Mouse (Mus musculus) B cell, adult 2 months (primary cell): ENCODE measurements at regions not wholly inside any gene's neighbourhood (a gene's known extent, or its start where the extent isn't known, plus 50 kb on each side); places are given as distances from the start of the nearest gene placed in this dataset.

Experiments used
- DNase-seq, 2 experiments: peaks; one replicate each; pipeline ENCODE4 v3.0.0; 2022

DNA sequence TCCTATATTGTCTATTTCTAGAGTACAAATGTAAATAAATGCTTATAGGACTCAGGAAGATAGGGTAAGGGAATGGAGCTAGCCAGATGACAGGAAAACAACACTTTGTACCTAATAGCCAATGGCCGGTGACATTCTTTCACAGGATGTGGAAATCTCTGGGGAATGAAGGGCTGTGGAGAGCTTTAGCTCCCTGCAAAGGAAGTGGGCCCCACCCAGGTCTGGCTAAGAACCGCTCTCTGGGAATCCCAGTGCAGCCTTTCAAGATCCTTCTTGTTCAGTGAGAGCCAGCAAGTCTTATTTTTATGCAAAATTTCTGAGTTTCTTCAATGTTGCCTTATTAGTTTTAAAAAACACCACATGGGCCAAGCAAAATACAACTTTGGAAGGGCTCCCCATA, 54.7 kb upstream of the Pappa2 start:
- DNase-seq, result no peak

DNA sequence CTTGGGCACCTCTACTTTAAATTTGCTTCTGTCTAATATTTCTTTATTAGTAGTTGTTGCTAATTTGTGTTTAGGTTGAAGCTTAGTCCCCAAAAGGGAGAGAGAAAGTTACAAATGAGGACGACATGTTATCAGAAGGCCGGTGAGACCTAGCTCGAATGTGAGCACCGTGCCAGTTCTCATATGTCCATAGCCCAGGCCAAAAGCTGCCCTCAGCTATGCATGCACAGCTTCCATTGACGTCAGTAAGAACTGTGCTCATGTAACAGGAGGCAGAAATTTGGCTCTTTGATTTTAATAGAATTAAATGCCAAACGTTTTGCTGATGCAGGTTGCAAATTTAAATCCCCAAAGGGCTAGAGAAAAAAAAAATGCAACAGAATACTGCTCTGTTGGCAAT, 56.1 kb upstream of the Pappa2 start:
- no peak for DNase-seq

DNA sequence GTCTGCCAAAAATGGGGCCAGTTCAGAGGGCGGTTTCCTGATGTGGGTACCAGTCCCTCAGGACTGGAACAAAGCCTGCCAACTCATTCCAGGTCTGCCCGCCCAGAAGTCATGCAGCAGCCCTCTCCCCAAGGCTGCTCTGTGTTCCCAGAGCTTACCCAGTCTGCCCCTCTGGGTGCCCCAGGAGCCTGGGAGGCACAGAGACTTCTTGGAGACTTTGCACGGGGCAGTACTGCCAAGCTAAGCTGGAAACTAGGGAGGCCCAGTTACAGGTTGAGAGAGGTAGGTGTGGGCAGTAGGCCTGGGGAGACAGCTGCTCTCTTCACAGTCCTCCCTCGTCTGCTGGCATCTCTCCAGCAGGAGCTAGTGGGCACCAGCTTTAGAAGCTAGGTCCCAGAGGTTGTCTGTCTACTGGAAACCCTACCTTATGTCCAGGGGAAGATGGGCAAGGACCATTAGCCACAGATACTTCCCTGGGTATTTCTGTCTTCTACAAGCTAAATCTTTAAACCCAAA, 65.6 kb upstream of the Pappa2 start:
- no peak for DNase-seq

DNA sequence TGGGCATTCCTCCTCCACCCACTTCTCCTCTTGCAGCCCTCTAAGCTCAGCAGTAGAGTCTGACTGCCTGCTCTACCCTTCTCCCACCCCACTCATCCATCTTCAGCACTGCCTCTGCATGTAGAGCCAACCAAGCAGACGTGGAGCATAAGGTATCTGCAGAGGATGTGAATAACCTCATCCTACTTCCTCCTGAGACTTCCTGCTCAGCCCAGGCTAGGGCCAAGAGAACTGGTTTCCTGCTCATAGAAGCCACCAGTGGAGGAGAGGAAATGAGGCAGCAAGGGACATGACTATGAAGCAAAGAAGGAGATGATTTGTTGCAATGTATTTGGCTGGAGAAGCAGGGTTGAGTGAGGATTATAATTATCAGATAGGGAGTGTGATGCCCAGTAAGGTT, 84.7 kb upstream of the Pappa2 start:
- DNase-seq, result no peak

DNA sequence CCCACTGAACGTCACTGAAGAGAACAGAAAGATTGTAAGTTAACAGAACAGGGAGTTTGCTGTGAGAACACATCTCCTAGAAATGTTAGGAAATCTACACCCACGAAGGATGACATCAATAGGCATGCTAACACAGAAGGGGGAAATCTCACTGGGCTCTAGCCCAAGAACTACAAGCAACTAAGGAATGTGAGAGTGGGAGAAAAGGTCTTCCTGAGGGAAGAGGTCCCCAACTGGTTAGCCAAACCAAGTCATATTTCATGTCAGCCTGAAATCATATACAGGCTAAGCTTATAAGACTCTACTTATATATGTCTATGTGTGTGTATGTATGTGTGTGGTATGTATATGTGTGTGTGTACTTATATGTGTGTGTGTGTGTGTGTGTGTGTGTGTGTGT, 118.9 kb upstream of the Pappa2 start:
- no peak for DNase-seq

DNA sequence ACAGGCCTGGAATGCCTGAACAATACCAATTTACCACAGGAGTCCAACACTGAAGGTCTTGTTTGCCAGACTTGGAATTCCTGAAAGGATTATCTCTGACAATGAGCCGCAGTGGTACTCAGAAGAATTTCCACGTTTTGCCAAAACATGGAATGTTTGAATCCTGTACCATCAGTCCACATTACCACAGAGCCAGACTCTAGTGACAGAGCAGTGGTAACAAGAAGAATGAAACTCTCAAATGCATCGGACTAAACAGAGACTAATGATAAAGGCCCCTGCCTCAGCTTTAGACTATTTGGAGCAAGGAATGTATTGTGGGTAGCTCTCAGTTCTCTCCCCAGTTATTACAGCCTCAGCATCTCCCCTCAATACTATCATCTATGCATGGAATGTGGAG, 109.9 kb upstream of the Cop1 start:
- DNase-seq, result no peak

DNA sequence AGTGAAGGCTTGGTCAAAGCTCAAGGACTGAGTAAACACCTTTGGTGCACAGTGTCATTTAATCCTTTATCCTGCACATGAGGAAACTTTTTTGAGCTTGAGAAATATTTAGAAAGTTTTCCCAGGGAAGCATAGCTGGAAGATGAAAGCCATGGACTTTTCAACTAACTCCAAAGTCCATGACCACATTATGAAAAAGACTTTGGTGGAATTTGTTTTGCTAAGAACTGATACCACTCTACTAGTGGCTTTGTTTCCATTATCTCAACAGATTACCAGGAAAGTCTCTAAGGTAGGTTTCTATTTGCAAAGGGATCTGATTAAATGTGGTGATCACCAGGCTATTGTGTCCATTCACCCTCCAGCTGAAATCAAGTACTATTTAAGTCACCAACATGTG, 107.2 kb upstream of the Cop1 start:
- DNase-seq, result no peak

DNA sequence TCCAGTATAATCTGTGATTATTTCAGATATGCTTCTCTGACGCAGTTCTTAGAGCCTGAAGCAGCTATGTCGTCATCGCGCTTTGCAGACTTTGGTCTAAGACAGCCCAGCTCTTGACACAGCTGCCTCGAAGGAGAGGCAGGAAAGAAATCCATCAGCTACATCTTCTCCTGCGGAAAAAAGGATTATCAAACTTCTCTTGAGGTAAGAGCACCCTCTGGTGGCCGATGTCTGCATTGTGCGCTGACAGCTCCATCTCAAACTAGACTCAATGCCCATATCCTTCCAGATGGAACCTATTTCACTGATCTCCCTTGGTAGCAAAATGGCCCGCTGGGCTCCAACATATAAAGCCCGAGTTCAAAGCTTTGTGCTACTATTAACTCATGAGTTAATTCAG, 96.8 kb upstream of the Cop1 start:
- peak; percentile 46 to 51 for DNase-seq

DNA sequence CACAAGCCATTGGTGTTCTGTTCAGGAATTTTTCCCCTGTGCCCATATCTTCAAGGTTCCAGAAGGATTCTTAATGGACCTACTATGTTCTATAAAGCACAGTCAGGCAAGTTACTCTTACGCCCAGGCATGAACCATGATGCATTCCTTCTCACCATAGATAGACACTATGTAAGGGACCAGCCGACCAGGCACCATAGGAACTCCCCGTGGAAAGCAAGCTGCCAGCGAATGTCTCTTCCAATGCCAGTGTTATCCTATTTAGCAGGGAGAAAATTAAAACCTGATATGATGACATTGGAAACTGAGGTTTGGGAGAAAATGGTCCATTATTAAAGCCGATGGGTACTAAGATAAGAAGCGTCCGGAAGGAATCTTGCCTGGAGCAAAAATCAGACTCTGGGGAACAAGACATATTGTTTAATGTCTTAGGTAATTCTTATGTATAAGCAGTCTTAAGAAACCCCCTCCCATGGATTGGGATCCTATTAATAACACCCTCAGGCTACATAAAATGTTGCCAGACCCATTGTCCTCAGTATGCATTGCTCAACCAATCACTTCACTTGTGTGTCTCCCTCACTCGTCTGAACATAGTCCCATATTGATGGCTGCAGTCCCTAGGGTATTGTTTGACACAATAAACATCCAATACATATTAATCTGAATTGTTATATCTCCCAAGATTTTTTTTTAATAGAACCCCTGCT, 84.2 kb upstream of the Cop1 start:
- no peak for DNase-seq

DNA sequence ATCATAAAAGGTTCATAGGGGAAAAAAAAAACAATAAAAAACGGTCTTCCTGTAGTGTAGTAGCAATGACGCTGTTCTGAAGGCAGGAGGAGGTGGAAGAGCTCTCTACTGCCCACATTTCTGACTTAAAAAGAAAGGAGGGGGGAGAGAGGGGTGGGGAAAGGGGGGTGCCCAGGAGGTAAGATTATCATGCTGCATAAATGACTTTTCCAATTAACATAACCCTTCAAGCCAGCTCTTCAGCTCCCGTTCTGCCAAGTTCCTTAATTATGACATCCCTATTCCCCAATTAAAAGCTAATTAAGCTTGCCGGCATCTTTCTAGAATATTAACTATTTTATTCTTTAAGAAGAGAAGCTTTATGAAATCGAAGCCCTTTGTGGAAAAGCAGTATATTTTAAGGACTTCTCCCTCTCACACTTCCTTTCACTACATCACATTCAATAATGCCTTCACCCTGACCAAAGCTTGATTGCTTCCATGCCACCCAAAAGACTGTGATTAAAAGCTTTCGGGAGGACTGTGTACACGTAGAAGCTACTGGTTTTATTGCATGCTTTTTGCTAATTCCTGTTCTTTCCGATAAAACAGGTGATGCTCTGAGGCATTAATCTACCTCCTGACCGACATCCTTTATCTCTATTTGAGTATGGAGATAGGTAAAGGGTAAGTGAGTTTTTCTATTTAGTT, 83.5 kb upstream of the Cop1 start:
- DNase-seq, result no peak

DNA sequence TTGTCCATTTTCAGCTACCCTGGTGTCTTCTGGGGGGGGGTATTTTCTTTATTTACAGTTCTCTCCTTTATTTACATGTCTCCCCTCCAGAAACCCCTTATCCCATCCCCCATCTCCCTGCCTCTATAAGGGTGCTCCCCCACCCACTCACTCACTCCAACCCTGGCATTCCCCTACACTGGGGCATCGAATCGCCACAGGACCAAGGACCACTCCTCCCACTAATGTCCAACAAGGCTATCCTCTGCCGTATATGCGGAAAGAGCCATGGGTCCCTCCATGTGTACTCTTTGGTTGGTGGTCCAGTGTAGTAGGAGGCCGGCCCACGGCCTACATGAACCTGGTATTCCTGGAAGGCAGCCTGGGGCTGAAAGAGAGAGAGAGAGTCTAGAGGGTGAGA, 82.9 kb upstream of the Cop1 start:
- DNase-seq, result no peak

DNA sequence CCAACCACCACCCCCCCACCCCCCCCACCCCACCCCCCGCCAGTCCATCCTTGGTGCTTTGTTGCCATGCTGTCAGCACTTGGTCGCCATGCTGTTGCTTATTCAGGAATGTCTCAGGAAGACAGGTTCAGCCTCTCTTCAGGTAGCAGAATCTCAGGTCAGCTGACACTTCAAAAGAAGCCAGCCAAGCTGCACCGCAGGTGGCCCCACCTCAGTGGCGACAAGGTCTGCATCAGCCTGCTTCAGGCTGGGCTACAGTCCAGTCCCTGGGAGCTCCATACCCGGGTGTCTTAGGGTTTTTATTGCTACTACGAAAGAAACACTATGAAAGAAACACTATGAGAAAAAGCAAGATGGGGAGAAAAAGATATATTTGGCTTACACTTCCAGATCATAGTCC, 82.4 kb upstream of the Cop1 start:
- DNase-seq, result no peak

DNA sequence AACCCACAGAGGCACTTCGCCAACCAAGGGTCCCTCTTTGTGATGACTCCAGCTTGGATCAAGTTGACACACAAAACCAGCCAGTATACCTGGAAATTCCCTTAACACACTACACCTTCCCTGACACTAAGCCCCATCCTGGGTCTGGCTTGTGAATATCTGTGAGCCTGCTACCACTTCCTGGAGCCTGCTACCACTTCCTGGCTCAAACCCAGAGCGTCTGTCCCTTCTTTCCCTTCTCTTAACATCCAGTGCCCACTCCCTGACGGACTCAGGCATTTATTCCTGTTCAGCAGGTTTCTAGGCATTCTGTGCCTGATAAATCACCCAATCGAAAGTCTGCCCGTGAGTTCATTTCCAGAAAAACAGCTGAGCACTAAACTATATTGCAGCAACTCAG, 81.8 kb upstream of the Cop1 start:
- no peak for DNase-seq

DNA sequence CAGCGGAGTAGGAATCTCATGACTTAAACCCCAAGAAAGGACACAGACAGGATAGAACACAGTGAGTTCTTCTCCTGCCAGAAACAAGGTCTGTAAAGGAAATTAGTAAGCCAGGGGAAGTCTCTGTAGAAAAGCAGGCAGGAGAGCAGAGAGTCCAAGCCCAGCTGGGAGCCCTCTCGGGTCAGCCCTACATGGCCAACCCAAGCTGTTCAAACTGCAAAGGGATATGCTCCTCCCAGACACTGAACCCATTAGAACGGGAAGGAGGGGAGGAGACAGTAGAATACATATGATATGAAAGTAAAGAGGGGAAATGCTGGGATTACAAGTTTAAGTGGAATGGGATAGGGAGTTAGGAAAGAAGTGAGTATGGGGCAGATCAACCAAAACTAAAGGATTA, 75.7 kb upstream of the Cop1 start:
- DNase-seq, result no peak

DNA sequence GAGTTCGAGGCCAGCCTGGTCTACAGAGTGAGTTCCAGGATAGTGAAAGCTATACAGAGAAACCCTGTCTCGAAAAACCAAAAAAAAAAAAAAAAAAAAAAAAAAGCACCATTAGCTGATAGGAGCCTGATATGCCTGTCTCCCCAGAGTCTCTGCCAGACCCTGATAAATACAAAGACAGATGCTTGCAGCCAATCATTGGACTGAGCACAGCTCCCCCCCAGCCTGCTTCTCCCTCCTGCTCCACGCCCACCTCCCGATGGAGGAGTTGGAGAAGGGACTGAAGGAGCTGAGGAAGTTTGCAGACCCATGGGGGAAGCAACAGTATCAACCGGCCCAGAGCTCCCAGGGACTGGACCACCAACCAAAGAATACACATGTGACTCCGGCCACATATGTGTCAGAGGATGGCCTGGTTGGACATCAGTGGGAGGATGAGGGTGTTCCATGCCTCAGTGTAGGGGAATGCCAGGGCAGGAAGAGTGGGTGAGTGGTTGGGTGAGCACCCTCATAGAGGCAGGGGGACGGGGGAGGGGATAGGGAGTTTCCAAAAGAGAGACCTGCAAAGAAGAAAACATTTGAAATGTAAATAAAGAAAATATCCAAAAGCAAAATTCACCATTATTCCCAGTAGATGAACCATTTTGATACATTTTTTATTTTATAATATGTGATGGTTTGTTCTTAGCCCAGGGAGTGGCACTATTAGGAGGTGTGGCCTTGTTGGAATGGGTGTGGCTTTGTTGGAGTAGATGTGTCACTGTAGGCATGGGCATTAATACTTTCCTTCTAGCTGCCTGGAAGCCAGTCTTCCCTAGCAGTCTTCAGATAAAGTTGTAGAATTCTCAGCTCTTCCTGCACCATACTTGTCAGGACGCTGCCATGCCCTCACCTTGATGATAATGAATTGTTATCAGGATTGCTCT, 71.8 kb upstream of the Cop1 start:
- no peak for DNase-seq

DNA sequence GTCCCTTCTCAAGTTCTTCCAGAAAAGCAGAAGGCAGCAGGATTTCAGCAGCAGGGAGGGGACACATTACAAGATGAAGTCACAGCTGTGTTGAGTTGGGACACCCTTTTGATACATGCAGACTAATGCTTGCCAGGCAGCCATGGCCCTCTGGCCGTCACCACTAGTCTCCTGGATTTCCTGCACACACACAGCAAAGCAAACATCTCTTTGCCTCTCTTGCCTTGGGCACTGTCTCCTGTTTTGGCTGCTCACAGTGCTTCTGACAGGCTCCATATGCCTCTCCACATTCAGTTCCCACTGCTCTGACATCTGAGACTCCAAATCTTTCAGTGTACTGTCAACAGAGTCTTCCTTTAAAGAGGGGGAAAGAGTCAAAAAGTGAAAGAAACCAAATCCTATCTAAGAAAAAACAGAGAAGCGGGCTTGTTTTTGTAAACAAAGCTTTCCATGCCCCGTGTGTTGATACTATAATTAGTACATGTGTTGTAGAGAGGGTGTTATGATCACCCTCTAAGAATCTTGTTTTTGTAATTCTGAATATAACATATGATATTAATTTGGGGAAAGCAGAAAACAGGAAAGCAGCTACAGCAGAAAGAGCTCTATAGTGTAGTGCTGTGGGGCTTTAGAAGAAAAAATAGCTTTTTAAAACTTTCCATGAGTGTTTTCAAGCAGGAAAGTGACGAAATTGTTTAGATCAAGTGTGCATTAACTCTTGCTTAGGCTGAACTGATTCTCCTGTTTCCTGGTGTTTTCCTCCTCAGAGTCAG, 68.8 kb upstream of the Cop1 start:
- DNase-seq, result no peak

DNA sequence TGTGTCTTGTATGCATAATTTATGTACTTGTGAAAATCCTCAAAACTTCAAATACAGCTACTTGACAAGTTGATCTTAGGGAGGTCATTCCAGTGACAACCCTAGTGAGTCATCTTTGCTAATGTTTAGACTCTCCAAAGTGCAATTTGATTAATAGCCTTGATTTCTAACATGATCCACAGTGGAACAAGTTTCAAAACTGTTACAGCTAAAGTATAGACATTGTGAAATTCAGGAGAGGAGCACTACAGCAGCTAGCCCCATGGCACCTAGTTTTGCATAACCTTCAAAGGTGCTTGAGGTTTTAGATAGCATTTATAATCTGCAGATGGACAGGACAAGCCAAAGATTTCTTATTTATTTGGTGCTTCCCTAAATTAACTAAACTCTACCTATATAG, 50.1 kb upstream of the Cop1 start:
- no peak for DNase-seq
